Mouse (Mus musculus): ENCODE data around the gene Slc34a2. TPM values are rescaled to one million over a fixed set of nuclear protein-coding genes. Genes with fewer than 3 reads are reported as not detected.

The Slc34a2 gene
- polyA plus RNA-seq, 2 experiments, result 0.03 to 0.18 TPM

GRCm38 (mm10) chr5:53011327-53011726 lies 26.6 kb upstream of the Slc34a2 start:
- H3K36me3 ChIP-seq (ENCODE audit: control insufficient read depth, insufficient read depth, low read length), result no peaks in the 10 kb centered on the region
- H3K4me2 ChIP-seq (replicated peaks; ENCODE audit: low read depth, low read length, severe bottlenecking), result no peak overlapping the region
- DNase-seq (ENCODE audit: low spot score) (peak; percentile 51), ATAC-seq (ENCODE audit: low FRiP score, low read depth) (peak; percentile 71; the same call in 1 of the 2 replicates)
- H3K9ac ChIP-seq (ENCODE audit: low read depth, low read length, severe bottlenecking), result no peak overlapping the region
- 24% methylated on average over 3 of the region's 3 CpGs for WGBS
- no peak for TF ChIP-seq POLR2A (IDR thresholded peaks at IDR 0.05; ENCODE audit: borderline replicate concordance, extremely low read depth, insufficient read depth, insufficient read length)
- no peaks in the 10 kb centered on the region for H3K9me3 ChIP-seq (ENCODE audit: control insufficient read depth, low read length)
- H3K4me3 ChIP-seq (replicated peaks; ENCODE audit: low read length), result no peak overlapping the region
- 0 out of 2 replicates have a peak overlapping the region, but pooled peaks have one; percentile 1 for H3K27ac ChIP-seq (replicated peaks; ENCODE audit: low read depth, low read length)
- no peaks in the 10 kb centered on the region for H3K4me1 ChIP-seq (ENCODE audit: control insufficient read depth, insufficient read depth, low read length)
- H3K27me3 ChIP-seq (ENCODE audit: control insufficient read depth, insufficient read depth, low read length), result no peaks in the 10 kb centered on the region

DNA sequence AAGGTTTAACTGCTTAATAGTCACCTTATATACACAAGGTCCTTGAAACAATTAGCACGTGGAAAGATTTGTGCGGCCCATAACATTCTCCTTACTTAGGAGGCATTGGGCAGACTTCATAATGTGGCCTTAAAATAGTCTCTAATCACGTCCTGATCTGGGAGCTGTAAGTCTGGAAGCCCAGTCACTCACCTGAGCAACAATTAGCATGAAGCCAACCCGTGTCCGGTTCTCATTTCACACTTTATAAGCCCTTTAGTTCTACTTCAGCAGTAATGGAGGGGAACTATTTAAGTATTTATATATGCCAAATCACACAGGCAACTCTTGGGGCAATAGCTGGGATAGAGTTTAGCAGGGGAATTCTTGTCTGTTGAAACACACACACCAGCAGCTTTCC lies 21.3 kb upstream of the Slc34a2 start:
- Histone ChIP-seq H3K9ac (ENCODE audit: low read depth, low read length, severe bottlenecking) (no peak overlapping the region), H3K27ac (replicated peaks; ENCODE audit: low read depth, low read length) (no peak overlapping the region), H3K4me3 (replicated peaks; ENCODE audit: low read length) (no peak overlapping the region), H3K9me3 (ENCODE audit: control insufficient read depth, low read length) (no peaks in the 10 kb centered on the region; the same call in 1 of the 2 replicates), H3K36me3 (ENCODE audit: control insufficient read depth, insufficient read depth, low read length) (no peaks in the 10 kb centered on the region), H3K4me2 (replicated peaks; ENCODE audit: low read depth, low read length, severe bottlenecking) (no peak overlapping the region), H3K4me1 (ENCODE audit: control insufficient read depth, insufficient read depth, low read length) (no peaks in the 10 kb centered on the region), H3K27me3 (ENCODE audit: control insufficient read depth, insufficient read depth, low read length) (no peaks in the 10 kb centered on the region)
- no peak for TF ChIP-seq POLR2A (IDR thresholded peaks at IDR 0.05; ENCODE audit: borderline replicate concordance, extremely low read depth, insufficient read depth, insufficient read length)
- 46% methylated on average over 5 of the region's 5 CpGs for WGBS
- DNase-seq (ENCODE audit: low spot score) (no peak), ATAC-seq (ENCODE audit: low FRiP score, low read depth) (no peak)

- Histone ChIP-seq H3K4me3 (replicated peaks; ENCODE audit: low read length) (no peak overlapping the region), H3K9me3 (ENCODE audit: control insufficient read depth, low read length) (no peaks in the 10 kb centered on the region; the same call in 1 of the 2 replicates), H3K27me3 (ENCODE audit: control insufficient read depth, insufficient read depth, low read length) (no peaks in the 10 kb centered on the region), H3K4me2 (replicated peaks; ENCODE audit: low read depth, low read length, severe bottlenecking) (no peak overlapping the region), H3K27ac (replicated peaks; ENCODE audit: low read depth, low read length) (no peak overlapping the region), H3K9ac (ENCODE audit: low read depth, low read length, severe bottlenecking) (no peak overlapping the region), H3K36me3 (ENCODE audit: control insufficient read depth, insufficient read depth, low read length) (no peaks in the 10 kb centered on the region), H3K4me1 (ENCODE audit: control insufficient read depth, insufficient read depth, low read length) (no peaks in the 10 kb centered on the region)
- no peak for ATAC-seq (ENCODE audit: low FRiP score, low read depth)
- 83% methylated on average over 4 of the region's 4 CpGs for WGBS
- DNase-seq (ENCODE audit: low spot score), result no peak
- no peak for TF ChIP-seq POLR2A (IDR thresholded peaks at IDR 0.05; ENCODE audit: borderline replicate concordance, extremely low read depth, insufficient read depth, insufficient read length)
Measured at GRCm38 (mm10) chr5:53018316-53018715, 19.6 kb upstream of the Slc34a2 start.

GRCm38 (mm10) chr5:53023432-53023831 lies 14.4 kb upstream of the Slc34a2 start:
- Histone ChIP-seq H3K4me3 (replicated peaks; ENCODE audit: low read length) (no peak overlapping the region), H3K9me3 (ENCODE audit: control insufficient read depth, low read length) (no peaks in the 10 kb centered on the region; the same call in 1 of the 2 replicates), H3K27me3 (ENCODE audit: control insufficient read depth, insufficient read depth, low read length) (no peaks in the 10 kb centered on the region), H3K9ac (ENCODE audit: low read depth, low read length, severe bottlenecking) (no peak overlapping the region), H3K36me3 (ENCODE audit: control insufficient read depth, insufficient read depth, low read length) (no peaks in the 10 kb centered on the region), H3K4me1 (ENCODE audit: control insufficient read depth, insufficient read depth, low read length) (no peaks in the 10 kb centered on the region), H3K27ac (replicated peaks; ENCODE audit: low read depth, low read length) (no peak overlapping the region), H3K4me2 (replicated peaks; ENCODE audit: low read depth, low read length, severe bottlenecking) (no peak overlapping the region)
- ATAC-seq (ENCODE audit: low FRiP score, low read depth), result no peak
- no peak for DNase-seq (ENCODE audit: low spot score)
- TF ChIP-seq POLR2A (IDR thresholded peaks at IDR 0.05; ENCODE audit: borderline replicate concordance, extremely low read depth, insufficient read depth, insufficient read length), result no peak
- 69% methylated on average over 2 of the region's 2 CpGs for WGBS

GRCm38 (mm10) chr5:53023901-53024300 lies 14.0 kb upstream of the Slc34a2 start:
- no peak overlapping the region for H3K9ac ChIP-seq (ENCODE audit: low read depth, low read length, severe bottlenecking)
- H3K9me3 ChIP-seq (ENCODE audit: control insufficient read depth, low read length), result no peaks in the 10 kb centered on the region; the same call in 1 of the 2 replicates
- no peak for ATAC-seq (ENCODE audit: low FRiP score, low read depth)
- no peak overlapping the region for H3K27ac ChIP-seq (replicated peaks; ENCODE audit: low read depth, low read length)
- DNase-seq (ENCODE audit: low spot score), result no peak
- H3K4me2 ChIP-seq (replicated peaks; ENCODE audit: low read depth, low read length, severe bottlenecking), result no peak overlapping the region
- no peaks in the 10 kb centered on the region for H3K27me3 ChIP-seq (ENCODE audit: control insufficient read depth, insufficient read depth, low read length)
- no peaks in the 10 kb centered on the region for H3K4me1 ChIP-seq (ENCODE audit: control insufficient read depth, insufficient read depth, low read length)
- 86% methylated on average over 5 of the region's 5 CpGs for WGBS
- H3K4me3 ChIP-seq (replicated peaks; ENCODE audit: low read length), result no peak overlapping the region
- no peak for TF ChIP-seq POLR2A (IDR thresholded peaks at IDR 0.05; ENCODE audit: borderline replicate concordance, extremely low read depth, insufficient read depth, insufficient read length)
- H3K36me3 ChIP-seq (ENCODE audit: control insufficient read depth, insufficient read depth, low read length), result no peaks in the 10 kb centered on the region
